Mouse (Mus musculus) heart, embryonic 12.5 days (tissue): Measurements from ENCODE around the gene Gsn. TPM values are rescaled to one million over a fixed set of nuclear protein-coding genes. Genes with fewer than 3 reads are reported as not detected.

ENCODE experiments used
- ATAC-seq: fragments of 200-750 bp; cut with Nextera tagmentation; 2 replicates; pipeline ENCODE4 v1.8.0; 2017; ENCODE audit warnings: moderate TSS enrichment, moderate library complexity; ENCODE audit not compliant: insufficient number of reproducible peaks, low FRiP score
- H3K27ac ChIP-seq: fragments of 300-500 bp; sonication (generic); 2 replicates; pipeline ENCODE4 v1.5.1; 2016; ENCODE audit warnings: mild to moderate bottlenecking, moderate library complexity; ENCODE audit not compliant: poor library complexity, severe bottlenecking
- H3K27me3 ChIP-seq: fragments of 300-500 bp; sonication (generic); replicated peaks from 2 replicates; pipeline ENCODE4 v1.6.1; 2016; ENCODE audit warnings: mild to moderate bottlenecking, moderate library complexity
- H3K36me3 ChIP-seq: fragments of 300-500 bp; sonication (generic); 2 replicates; pipeline ENCODE4 v1.6.1; 2016; ENCODE audit warnings: mild to moderate bottlenecking, moderate library complexity
- H3K4me1 ChIP-seq: fragments of 300-500 bp; sonication (generic); replicated peaks from 2 replicates; pipeline ENCODE4 v1.6.1; 2016; ENCODE audit warnings: mild to moderate bottlenecking
- H3K4me2 ChIP-seq: fragments of 300-500 bp; sonication (generic); 2 replicates; pipeline ENCODE4 v1.6.1; 2016; ENCODE audit warnings: mild to moderate bottlenecking, moderate library complexity
- H3K4me3 ChIP-seq: fragments of 300-500 bp; sonication (generic); 2 replicates; pipeline ENCODE4 v1.5.1; 2016; ENCODE audit warnings: mild to moderate bottlenecking
- H3K9ac ChIP-seq: fragments of 300-500 bp; sonication (generic); 2 replicates; pipeline ENCODE4 v1.6.1; 2016; ENCODE audit warnings: mild to moderate bottlenecking, moderate library complexity
- H3K9me3 ChIP-seq: fragments of 300-500 bp; sonication (generic); replicated peaks from 2 replicates; pipeline ENCODE4 v1.6.1; 2016; ENCODE audit warnings: mild to moderate bottlenecking, moderate library complexity
- WGBS: fragments of 180-500 bp; shearing (Covaris S2); methylation state at CpG from one replicate; pipeline ENCODE4 v1.1.7; 2016; 5-methylcytosine and 5-hydroxymethylcytosine counted together
- polyA plus RNA-seq: library from polyadenylated mRNA; unstranded; fragments of >200 nt; fragmentation: Nextera tagmentation; extraction: Ambion mirVana; gene quantifications from 2 replicates; pipeline ENCODE4 v1.2.1, GENCODE M21; 2016

Gene Gsn
- 186 and 190 TPM in 2 replicates for polyA plus RNA-seq

- H3K27ac ChIP-seq: peak within 1 kb of the TSS; percentile 88; the same call in 1 of the 2 replicates
- H3K27me3 ChIP-seq: 0 out of 2 replicates have a peak, but pooled peaks cover 10% of the 10 kb centered on the region
- H3K9ac ChIP-seq: peak within 1 kb of the TSS; percentile 85
- no peaks in the 10 kb centered on the region for H3K36me3 ChIP-seq
- H3K4me1 ChIP-seq: peaks cover 55% of the 10 kb centered on the region
- whole genome bisulfite sequencing: 5% methylated on average over 54 of the region's 54 CpGs
- no peaks in the 10 kb centered on the region for H3K9me3 ChIP-seq
- peak within 1 kb of the TSS; percentile 81 for H3K4me3 ChIP-seq
- ATAC-seq: peak; percentile 91
- peak within 1 kb of the TSS; percentile 93 for H3K4me2 ChIP-seq
These were observed at the start of gene Gsn for GRCm38 (mm10) chr2:35255885-35256833. Gene Gsn (plus strand): TSS chr2:35256380.

GRCm38 (mm10) chr2:35206761-35207160 lies 49.4 kb upstream of the Gsn start:
- Histone ChIP-seq H3K4me2 (no peak overlapping the region), H3K27ac (no peak overlapping the region), H3K4me1 (peaks cover 13% of the 10 kb centered on the region; the same call in 1 of the 2 replicates), H3K4me3 (no peak overlapping the region), H3K9ac (no peak overlapping the region), H3K9me3 (no peaks in the 10 kb centered on the region), H3K27me3 (no peaks in the 10 kb centered on the region), H3K36me3 (no peaks in the 10 kb centered on the region)
- WGBS: 63% methylated on average over 3 of the region's 3 CpGs
- ATAC-seq: no peak

- Histone ChIP-seq H3K27ac (no peak overlapping the region), H3K36me3 (no peaks in the 10 kb centered on the region), H3K4me3 (no peak overlapping the region), H3K4me1 (peaks cover 13% of the 10 kb centered on the region; the same call in 1 of the 2 replicates), H3K9ac (no peak overlapping the region), H3K27me3 (no peaks in the 10 kb centered on the region), H3K4me2 (no peak overlapping the region), H3K9me3 (no peaks in the 10 kb centered on the region)
- ATAC-seq: no peak
- WGBS: 80% methylated on average over 3 of the region's 3 CpGs
These were observed 48.1 kb upstream of the Gsn start for GRCm38 (mm10) chr2:35208054-35208453.

- no peak for ATAC-seq
- H3K9me3 ChIP-seq: no peaks in the 10 kb centered on the region
These were observed 47.1 kb upstream of the Gsn start for GRCm38 (mm10) chr2:35208931-35209665.

GRCm38 (mm10) chr2:35211681-35212080 lies 44.5 kb upstream of the Gsn start:
- no peaks in the 10 kb centered on the region for H3K36me3 ChIP-seq
- H3K4me1 ChIP-seq: peaks cover 13% of the 10 kb centered on the region
- no peak overlapping the region for H3K4me2 ChIP-seq
- H3K27me3 ChIP-seq: no peaks in the 10 kb centered on the region
- no peak overlapping the region for H3K27ac ChIP-seq
- no peak overlapping the region for H3K9ac ChIP-seq
- no peak overlapping the region for H3K4me3 ChIP-seq
- WGBS: 74% methylated on average over 3 of the region's 3 CpGs
- no peaks in the 10 kb centered on the region for H3K9me3 ChIP-seq
- ATAC-seq: no peak

More at GRCm38 (mm10) chr2:35208931-35209665, 47.1 kb upstream of the Gsn start:
- Histone ChIP-seq H3K27me3 (no peaks in the 10 kb centered on the region), H3K36me3 (no peaks in the 10 kb centered on the region), H3K27ac (no peak overlapping the region), H3K4me2 (no peak overlapping the region), H3K9ac (no peak overlapping the region), H3K4me3 (no peak overlapping the region), H3K4me1 (peaks cover 13% of the 10 kb centered on the region; the same call in 1 of the 2 replicates)
- WGBS: 62% methylated on average over 8 of the region's 8 CpGs

GRCm38 (mm10) chr2:35213345-35213910 lies 42.8 kb upstream of the Gsn start:
- WGBS: 46% methylated on average over 12 of the region's 12 CpGs
- Histone ChIP-seq H3K4me2 (no peak overlapping the region), H3K36me3 (no peaks in the 10 kb centered on the region), H3K9ac (no peak overlapping the region), H3K27me3 (no peaks in the 10 kb centered on the region), H3K4me3 (no peak overlapping the region), H3K27ac (no peak overlapping the region), H3K4me1 (peaks cover 4% of the 10 kb centered on the region; the same call in 1 of the 2 replicates), H3K9me3 (no peaks in the 10 kb centered on the region)
- no peak for ATAC-seq

- no peak overlapping the region for H3K27ac ChIP-seq
These were observed 41.3 kb upstream of the Gsn start for GRCm38 (mm10) chr2:35214881-35215358.

GRCm38 (mm10) chr2:35215363-35215762 lies 40.8 kb upstream of the Gsn start:
- Histone ChIP-seq H3K9me3 (no peaks in the 10 kb centered on the region), H3K4me1 (peaks cover 4% of the 10 kb centered on the region; the same call in 1 of the 2 replicates), H3K9ac (no peak overlapping the region), H3K4me3 (no peak overlapping the region), H3K36me3 (no peaks in the 10 kb centered on the region), H3K4me2 (no peak overlapping the region), H3K27ac (no peak overlapping the region), H3K27me3 (no peaks in the 10 kb centered on the region)
- WGBS: 83% methylated on average over 14 of the region's 14 CpGs
- no peak for ATAC-seq

More at GRCm38 (mm10) chr2:35214881-35215358, 41.3 kb upstream of the Gsn start:
- Histone ChIP-seq H3K4me1 (peaks cover 4% of the 10 kb centered on the region; the same call in 1 of the 2 replicates), H3K4me3 (no peak overlapping the region), H3K9me3 (no peaks in the 10 kb centered on the region), H3K36me3 (no peaks in the 10 kb centered on the region), H3K4me2 (peak overlapping the region; percentile 48), H3K9ac (no peak overlapping the region), H3K27me3 (no peaks in the 10 kb centered on the region)
- 8% methylated on average over 12 of the region's 12 CpGs for WGBS
- ATAC-seq: peak; percentile 73

- Histone ChIP-seq H3K27ac (no peak overlapping the region), H3K27me3 (no peaks in the 10 kb centered on the region), H3K36me3 (no peaks in the 10 kb centered on the region), H3K9ac (no peak overlapping the region), H3K4me3 (no peak overlapping the region), H3K4me2 (no peak overlapping the region), H3K4me1 (peaks cover 4% of the 10 kb centered on the region; the same call in 1 of the 2 replicates), H3K9me3 (no peaks in the 10 kb centered on the region)
- ATAC-seq: no peak
- 70% methylated on average over 2 of the region's 2 CpGs for WGBS
These were observed 39.5 kb upstream of the Gsn start for GRCm38 (mm10) chr2:35216701-35217100.

GRCm38 (mm10) chr2:35218736-35219135 lies 37.4 kb upstream of the Gsn start:
- Histone ChIP-seq H3K27ac (no peak overlapping the region), H3K4me3 (no peak overlapping the region), H3K4me2 (no peak overlapping the region), H3K36me3 (no peaks in the 10 kb centered on the region), H3K9me3 (no peaks in the 10 kb centered on the region), H3K27me3 (no peaks in the 10 kb centered on the region), H3K9ac (no peak overlapping the region), H3K4me1 (peaks cover 4% of the 10 kb centered on the region; the same call in 1 of the 2 replicates)
- WGBS: 81% methylated on average over 3 of the region's 3 CpGs
- ATAC-seq: no peak
